Mouse (Mus musculus) embryonic fibroblast, embryonic 13.5 days (primary cell): Measurements from ENCODE around the gene Galnt4.

Source experiments
- CTCF ChIP-seq: IDR thresholded peaks from 2 replicates; pipeline ENCODE4 v1.5.1; 2011; ENCODE audit warnings: mild to moderate bottlenecking, control low read depth, low read length, moderate library complexity, borderline replicate concordance; ENCODE audit not compliant: insufficient read depth
- POLR2A ChIP-seq: IDR thresholded peaks from 2 replicates; pipeline ENCODE4 v1.6.1; 2011; ENCODE audit warnings: low read depth, mild to moderate bottlenecking, control low read depth, low read length, moderate library complexity

DNA sequence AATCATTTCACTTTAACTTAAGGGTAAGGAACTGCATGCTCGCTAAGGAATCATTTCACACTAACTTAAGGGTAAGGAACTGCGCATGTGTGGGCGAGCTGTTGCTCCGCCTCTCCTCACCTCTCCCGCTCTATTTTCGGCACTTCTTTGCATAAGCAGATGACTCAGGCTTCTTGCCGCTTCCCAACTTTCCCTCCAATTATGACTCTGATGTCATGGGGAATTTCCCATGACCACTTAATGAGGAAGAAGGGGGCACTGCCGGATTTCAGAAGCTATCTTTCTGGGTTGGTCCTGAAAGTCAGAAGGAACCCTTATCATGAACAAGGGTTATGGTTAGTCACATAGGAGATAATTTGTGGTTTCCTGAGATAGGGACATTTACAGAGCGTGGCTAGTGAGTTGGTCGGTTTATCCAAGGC is 26.4 kb upstream of the Galnt4 start:
- no peak for TF ChIP-seq POLR2A
- no peak for TF ChIP-seq CTCF
